Mouse (Mus musculus) gastrocnemius, postnatal 10 days (tissue): Measurements from ENCODE around the gene Fam166a. TPM values are rescaled to one million over a fixed set of nuclear protein-coding genes. Genes with fewer than 3 reads are reported as not detected.

Experiments
- DNase-seq: peaks from one replicate; pipeline ENCODE4 v3.0.0; 2021; ENCODE audit warnings: mixed read lengths
- total RNA-seq, 2 experiments: library from RNA; stranded (reverse); gene quantifications; 2 replicates each; pipeline ENCODE4 v1.2.3; 2021

Gene Fam166a
- total RNA-seq, 2 experiments from 2014 or later = not detected

DNA sequence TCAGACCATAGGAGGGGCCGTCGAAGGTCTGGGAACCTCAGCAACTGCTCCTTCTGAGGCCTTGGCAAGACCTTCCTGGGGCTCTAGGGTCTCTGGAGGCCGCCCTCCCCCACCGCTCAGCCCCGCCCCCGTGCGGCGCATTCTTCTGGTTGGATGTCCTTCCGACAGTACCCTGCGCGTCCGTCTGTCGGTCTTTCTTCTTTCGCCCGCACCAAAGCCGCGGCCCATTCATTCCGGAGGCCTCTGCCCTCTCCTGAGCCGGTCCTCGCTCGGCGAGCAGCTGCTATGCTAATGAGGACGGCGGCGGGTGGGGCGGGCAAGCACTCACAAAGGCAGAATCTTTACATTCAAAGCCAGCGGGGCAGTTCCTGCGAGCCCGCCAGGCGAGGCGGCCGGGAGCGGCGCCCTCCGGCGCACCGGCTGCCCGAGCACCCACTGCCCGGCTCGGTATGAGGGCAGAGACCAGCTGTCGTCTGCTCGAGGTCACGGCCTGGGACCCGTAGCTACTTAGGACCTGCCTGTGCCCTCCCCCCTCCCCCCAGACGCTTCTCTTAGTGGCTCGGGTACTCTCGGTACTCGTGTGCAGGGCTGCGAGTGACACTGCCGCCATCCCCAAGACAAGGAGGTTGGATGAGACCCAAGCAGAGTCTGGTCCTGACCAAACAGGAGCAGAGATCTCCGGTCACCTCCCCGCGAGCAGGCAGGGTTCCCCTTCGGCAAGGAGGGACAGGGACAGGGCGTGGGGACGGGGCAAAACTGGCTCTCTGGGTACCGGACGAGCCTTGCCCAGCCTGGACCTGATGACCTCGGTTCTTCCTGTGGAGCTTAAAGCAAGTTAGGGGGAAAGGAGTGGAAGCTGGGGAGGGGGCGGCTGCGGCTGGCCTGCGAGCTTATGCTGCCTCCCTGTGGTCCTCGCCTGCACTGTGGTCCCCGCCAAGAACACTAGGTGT is 32.6 kb upstream of the Fam166a start:
- DNase-seq = peak; percentile 57

DNA sequence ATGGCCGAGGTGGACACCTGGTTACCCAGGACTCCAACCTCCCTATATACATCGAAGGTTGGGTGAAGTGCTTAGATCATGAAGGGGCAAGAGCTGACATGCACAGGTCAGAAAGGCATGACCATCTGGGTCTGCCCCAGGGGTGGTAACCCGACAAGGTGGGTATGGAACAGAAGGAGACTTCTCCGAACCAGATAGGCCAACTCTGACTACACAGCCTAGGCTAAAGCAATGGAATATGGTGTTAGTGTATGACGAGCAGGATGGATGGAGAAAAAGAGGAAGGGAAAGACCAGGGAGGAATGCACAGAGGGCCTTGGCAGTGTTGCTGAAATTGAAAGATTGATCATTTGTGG is 32.0 kb upstream of the Fam166a start:
- no peak for DNase-seq

DNA sequence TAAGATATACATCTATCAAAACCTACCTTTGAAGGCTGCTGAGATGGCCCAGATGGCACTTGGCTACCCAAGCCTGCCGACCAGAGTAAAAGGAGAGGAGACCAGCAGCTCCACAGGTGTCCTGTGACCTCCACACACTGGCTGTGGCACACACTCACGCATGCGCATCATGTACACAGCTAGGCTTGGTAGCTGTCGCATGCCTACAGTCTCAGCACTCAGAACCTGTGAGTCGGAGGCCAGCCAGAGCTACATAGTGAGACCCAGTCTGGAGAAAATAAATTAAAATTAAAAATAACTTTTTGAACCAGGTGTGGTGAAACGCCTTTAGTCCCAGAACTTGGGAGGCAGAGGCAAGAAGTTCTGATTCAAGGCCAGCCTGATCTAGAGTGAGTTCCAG is 30.7 kb upstream of the Fam166a start:
- DNase-seq = no peak

DNA sequence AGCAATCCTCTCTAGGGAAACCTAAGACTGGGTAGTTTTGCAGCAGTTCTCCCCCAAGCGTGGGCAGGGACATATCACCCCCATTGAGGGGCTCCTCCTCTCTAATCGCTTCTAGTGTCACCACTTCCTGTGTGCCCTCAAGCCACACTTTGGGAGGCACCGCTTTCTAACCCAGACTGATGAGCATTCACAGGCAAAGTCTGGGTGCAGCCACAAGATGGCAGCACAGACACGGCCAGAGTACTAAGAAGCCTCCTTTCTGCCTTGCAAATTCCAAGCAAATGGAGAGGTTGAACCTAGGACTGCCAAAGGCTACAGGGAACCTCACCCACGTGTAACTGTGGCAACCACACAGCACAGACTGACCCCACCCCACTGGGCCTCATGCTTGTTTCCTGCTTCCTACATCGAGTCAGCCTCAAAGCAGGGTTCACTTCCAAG is 25.2 kb upstream of the Fam166a start:
- DNase-seq = peak; percentile 79

DNA sequence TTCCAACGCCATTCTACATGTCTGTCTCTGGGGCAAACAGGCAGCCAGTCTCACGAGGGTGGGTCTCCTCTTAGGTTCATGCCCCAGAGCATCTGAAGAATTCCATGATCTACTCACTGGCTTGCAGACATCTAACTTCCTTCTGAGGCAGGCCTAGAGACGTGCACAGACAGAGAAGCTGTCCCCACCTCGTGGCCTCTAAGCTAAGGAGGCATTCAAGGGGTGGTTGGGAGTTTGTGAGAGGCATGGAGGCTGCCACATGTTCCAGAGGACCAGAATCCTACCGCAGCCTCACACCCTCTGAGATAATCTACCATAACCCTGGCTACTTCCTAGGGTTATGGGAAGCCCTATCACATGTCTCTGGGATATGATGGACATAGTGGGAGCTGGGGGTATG is 24.5 kb upstream of the Fam166a start:
- DNase-seq = no peak

DNA sequence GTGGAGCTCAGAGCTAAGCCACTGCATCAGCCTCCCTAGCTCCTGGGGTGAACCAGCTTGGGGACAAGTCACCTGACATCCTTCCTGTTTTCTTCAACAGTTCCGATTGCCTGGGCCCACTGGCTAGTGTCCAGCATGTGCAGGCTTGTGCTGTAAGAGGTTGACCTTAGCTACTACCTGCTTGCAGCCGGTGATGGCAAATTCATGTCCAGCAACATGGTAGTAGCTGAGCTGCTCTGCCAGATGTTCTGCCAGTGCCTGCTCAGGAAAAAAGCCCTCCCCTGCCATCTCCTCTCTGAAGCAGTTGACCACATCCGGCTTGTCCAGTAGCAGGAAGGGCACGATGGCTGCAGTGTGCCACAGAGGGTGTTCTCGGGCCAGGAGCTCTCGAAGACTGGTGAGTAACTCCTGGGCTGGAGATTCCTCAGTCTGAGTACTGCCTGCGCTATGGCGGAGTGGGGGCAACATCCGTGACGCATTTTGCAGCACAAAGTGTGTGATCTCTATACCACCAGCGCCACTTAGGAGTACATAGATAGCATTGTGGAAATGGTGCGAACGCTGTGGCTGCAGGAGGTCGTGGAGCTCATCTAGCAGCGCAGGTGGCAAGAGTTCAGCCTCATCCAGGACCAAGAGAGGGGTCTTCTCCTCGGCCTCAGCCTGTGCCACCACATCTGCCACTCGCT is 23.9 kb upstream of the Fam166a start:
- no peak for DNase-seq

DNA sequence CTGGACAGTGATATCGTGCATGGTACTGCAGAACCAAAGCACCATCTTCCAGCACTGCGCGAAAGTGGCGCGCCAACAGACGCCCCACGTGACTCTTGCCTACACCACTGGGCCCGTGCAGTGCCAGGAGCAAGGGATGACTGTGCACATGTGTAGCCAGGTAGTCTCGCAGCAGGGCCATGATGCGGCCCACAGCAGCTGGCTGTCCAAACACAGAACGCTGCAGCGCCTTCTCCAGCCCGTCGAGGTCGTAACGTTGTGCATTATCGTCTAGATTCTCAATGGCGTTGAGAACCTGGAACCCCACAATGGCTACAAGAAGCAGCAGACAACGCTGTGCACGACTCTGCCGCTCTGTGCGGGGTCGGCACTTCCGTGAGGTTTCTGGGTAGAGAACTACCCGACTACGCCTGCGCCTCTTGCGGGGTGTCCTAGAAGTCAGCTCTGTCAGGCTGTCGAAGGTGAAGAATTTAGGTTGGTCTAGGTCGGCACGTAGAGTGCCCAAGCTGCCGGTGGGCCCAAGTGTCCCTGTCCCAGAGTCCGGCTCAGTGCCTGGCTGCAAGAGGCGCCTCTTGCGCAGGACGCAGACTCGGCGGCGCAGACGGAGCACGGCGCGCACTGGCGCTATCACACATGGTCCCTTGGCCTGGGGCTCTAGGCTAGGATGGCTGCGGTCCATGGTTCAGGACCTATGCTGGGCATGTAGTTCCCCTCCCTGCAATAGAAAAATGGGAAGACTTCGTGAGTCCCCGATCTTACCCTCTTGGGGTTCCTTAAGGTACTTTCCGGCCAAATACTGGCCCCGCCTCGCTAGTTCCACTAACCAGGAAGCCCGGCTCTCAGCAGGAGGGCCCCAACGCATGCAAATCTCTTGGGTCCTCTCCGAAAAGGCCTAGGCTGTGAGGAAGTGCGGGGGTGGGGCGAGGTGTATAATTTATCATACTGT is 23.1 kb upstream of the Fam166a start:
- no peak for DNase-seq

DNA sequence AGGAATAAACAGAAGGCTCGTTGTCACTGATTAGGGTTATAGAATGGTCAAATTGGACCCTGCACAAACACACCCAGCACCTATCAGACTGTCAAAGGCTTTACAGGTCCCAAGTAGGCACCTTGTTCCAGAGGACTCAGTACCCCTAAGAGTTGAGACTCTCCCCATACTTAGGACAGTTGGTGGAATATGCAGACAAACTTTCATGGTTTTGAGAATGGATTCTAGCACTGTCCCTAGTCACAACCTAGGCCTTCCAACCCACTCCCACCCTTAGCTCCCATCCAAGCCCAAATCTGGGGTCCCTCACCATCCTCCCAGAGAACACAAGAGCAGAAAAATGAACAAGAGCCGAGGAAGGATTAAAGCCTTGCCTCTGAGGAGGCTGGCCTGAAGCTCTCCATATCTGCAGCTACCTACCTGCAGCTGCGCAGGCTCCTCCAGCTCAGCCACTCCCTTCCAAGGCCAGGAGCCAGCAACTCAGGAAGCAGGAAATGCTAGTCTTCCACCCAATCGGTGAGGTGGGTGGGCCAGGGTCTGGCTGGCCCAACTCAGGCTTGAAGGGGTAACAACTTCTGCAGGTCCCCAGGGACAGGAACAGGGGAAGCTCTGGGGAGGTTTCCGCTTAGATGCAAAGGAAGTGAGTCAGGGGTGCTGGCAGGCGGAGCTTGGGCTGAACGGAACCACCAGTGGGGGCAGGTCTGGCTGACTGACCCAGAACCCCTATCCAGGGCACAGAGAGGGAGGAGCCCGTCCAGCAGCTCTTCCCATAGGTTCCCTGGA is 22.2 kb upstream of the Fam166a start, which contains the start of gene Tor4a:
Gene Tor4a, minus strand, starts transcription at position 715 of the 783 bp plus-strand sequence.
- peak; percentile 32 for DNase-seq

DNA sequence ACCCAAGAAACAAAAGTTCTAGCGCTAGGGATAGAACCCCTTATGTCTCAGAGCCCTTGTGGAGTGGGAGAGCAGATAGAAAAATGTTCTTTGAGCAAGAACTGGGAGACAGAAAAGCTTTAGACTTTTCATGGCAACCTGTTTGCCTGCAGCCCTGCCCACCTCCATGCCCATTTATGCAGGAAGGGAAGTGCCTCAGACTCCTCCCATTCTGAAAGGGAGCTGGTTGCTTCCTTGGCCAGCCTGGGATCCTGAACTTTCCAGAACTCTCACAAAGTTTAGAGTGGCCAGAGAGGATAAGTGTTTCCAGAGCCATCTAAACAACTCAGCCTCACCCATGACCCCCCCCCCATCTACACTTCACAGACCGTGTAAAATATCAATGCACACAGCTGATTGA is 21.4 kb upstream of the Fam166a start:
- no peak for DNase-seq

DNA sequence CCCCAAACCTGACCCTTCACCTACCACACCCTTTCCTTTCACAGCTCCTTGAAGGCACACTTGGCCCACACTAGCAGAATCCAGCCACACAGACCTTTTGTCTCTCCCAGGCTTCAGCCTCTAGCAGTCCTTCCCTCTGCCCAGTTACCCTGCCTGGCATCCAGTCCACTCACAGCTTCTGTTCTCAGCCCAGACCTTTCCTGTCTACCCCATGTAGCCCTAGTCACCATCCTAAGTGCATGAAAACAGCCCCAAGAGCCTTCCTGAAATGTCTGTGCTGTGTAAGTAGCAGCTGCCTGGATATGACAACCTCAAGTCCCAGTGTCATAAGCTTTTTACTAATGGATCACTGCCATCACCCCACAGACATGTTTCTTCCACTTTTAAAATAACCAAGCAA is 20.6 kb upstream of the Fam166a start:
- no peak for DNase-seq

DNA sequence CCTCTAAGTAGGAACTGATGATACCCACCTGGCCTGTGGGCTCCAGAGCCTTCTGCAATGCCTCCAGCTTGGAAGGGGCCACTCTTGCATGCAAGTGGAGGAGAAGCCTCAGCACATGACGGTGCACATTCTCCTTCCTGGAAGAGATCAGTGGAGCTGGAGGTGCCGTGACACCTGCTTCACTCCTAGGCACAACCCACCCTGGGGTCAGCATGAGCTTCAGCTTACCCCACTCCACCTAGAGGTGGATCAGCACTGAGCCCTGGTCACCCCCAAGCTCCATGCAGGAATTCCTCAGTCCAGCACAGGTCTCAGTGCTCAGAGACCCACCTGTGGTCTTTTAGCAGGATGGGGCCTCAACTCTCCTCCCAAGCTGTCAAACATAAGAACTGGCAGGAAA is 17.9 kb upstream of the Fam166a start:
- no peak for DNase-seq

DNA sequence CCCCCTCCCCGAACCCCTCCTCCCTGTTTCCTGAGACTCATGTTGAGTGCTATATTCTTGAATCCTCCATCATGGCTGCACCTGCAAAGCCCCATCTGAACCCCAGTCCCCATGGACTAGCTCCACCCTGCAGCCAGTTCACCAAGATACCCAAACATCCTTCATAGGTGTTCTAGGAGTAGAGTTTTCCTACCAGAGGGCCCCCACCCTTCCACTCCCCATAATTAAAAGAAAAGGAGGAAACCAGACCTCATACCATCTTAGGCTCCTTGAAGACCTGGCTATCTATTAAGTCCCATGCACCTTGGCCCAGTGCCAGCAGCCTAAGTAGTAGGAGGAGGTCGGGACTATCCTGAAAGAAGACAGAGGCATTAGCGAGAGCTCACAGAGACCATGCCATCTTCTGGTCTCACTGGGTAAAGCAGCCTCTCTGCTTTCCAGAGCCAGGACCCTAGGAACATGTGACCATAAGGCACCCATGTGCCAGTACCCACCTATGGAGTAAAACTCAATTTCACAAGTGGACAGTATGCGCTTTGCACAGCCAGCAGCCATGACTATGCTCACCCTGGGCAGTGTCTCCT is 14.8 kb upstream of the Fam166a start:
- no peak for DNase-seq

DNA sequence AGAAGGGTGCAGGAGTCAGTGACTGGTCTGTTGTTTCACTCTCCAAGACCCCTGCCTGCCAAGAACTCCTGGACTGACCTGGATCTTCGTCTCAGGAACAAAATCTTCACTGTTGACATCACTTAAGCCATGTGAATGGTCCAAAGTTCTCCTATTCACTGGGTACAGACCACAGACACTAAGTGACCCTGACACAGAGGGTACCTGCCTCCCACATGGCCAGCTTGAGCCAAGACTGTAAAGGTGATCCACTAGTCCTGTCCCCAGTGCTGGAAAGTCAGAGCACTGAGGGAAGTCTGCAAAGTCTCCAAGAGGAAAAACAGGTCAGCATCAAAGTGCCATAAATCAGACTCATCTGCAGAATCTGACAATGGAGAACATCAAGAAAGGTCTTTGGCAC is 11.0 kb upstream of the Fam166a start:
- DNase-seq = no peak

DNA sequence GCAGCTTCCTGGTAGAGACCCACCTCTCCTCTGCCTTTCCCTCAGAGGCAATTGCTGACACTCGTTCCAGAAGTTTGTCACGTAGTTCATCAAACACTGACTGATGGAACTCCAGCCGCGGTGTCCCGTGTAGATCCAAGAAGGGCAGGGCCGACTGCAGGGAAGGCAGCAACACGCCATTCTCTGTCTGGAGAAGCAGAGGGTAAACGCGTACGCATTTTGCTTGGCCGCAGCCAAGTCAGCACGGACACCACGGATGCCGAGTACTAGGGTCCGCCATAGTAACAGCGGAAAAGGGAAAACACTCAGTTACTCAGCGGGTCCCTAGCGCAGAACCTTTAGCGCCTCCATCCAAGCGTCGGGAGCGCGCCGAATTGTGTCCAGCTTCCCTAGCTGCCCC is 7.9 kb upstream of the Fam166a start:
- no peak for DNase-seq

DNA sequence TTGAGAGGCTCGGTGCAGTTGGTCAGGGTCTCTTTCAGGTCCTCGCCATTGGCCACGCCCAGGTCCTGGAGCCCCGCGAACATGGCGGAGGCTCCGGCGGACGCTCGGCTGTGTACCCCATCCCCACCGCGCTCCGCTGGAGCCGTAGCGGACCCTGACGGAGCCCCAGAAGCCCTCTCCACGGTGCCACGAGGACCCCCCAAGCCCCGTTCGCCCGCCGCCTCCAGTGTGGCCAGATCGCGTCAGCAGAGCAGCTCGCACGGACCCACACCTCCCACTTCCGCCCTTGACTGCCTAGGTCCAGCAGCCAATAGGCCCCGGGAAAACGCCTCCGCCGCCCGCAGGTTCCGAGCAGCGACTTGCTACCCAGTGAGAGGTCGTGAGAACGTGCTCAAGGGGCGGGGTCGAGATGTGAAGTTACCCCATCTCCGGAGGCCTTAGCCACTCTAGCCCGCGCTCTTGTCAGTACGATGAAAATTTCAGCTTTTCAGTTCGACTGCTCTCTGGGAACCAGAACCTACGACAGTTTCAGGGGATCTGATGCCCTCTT is 7.3 kb upstream of the Fam166a start, which contains the start of gene Nelfb:
Gene Nelfb, minus strand, starts transcription at position 369 of the 550 bp plus-strand sequence.
- DNase-seq = peak; percentile 86

DNA sequence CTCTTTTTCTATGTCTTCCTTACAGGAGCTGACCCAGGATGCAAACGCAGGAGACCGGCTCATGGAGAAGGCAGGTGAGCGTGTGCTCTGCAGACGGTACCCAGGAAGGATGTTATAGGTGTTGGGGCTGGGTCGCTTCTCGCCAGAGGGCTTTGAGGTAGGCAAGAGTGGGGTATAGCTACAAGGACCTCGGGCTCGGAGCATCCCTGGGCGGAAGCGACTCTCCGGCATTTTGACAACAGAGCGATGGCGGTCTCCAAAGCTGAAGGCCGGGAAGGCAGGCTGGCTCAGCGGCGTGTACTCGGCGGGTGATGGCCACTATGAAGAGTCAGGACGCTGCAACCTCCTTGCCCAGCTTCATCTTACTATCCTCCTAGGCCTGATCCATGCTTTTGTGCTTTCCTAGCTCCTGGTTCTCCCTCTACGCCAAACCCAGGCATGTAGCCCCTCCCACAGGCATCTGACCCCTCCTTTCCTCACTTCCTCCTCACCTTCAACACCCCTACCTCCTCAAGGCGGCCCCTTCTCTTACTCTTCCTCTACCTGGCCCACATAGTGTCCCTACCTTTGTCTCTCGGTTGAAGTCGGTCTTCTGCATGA is 5.2 kb upstream of the Fam166a start:
- DNase-seq = no peak

DNA sequence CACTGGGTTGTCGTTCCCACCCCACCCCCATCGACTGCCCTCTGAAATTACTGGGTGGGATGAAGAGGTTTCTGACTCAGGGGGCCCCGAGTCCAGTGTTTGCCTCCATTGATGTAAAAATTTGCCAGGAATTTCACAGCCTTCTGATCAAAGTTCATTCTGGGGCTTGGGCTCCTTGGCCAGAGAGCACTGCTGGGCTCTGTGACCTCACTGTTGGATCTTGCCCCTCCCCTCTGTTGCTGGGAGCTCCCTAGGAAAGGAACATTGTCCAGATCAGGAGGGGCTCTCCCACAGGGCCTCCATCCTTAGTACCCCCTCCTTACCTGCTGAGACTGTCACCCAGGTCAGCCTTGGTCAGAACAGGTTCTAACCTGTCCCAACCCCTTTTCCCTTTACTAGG is 4.1 kb upstream of the Fam166a start, which contains the start of gene Stpg3:
Gene Stpg3, minus strand, starts transcription at position 194 of the 400 bp plus-strand sequence.
- no peak for DNase-seq

DNA sequence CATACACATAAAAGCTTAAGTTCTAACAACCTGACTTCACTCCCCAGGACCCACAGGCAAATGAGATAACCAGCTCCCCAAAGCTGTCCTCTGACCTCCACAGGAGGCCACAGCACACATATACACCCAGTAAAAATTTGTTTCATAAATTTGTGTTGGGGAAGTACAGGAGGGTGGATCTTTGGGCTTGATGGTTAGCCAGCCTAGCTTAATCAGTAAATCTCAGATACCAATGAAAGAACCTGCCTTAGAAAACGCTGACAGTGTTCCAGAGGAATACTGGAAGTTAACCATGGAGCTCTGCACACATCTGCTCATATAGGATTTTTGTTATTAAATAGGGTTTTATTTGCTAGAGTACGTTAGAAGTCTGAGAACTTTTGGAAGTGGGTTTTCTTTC is 879 bp upstream of the Fam166a start:
- DNase-seq = no peak

DNA sequence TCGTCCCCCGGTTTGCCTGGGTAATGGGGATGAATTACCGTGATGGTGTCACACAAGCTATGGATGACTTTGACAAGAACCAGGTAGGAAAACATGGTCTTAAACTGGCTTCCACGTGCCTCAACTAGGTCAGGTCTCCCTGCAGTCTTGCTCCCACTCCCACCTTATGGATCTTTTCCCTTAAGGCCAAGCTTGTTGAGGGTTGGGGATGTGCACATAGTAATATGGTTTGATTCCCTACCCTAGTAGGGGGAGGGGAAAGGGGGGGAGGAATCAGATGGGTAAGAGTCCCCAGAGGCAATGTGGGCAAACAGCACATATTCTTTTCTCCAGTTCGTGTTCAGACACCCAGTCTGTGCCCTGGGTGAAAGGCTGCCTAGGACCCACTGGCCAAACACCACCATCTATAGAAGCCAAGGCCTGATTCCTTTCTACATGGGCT is 2.8 kb downstream of the Fam166a start:
- DNase-seq = no peak
